Comparison of ENCODE assay signal across 11 mouse cellular contexts in the genomic region with DNA sequence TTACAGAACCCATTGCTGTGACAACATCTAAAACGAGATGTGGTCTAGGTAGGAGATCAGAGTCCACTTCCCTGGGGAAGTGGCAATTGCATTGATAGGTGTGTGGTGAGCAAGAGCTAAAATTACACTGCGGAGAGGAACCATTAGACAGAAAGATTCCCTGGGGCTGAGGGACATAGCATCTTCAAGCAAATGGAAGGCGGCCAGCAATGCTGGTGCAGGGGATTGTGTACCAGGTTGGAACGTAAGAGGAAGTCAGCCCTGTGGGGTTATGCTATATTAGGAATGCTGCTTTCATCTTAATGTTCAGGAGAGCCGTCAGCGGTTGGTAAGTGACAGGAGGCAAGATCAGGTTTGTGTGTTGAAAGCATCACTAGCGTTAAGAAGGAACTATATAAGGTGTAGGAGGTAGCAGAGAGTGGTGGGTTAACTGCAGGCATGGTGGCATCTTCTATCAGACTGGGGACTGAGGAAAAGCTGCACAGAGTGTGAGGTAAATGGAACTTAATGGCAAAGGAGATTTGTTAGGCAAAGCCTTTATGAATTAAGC. TPM values are rescaled to one million over a fixed set of nuclear protein-coding genes. Genes with fewer than 3 reads are reported as not detected.
DNase-seq lines count a peak whose midpoint lies in the region; ATAC-seq and TF ChIP-seq lines count a peak whose summit lies in the region.
"Had no signal": no experiment of that assay in that cellular context is flagged by ENCODE, and none has a peak within 500 bp of the region (broad histone marks: within the 10 kb centered on the region; RNA-seq: fewer than 3 reads in every experiment).

No protein-coding gene starts in this region.

- no peak overlapping the region for H3K4me3 ChIP-seq in hindbrain, embryonic 14.5 days (replicated peaks; ENCODE audit: low read length)
- H3K4me3 ChIP-seq in hindbrain, embryonic 16.5 days (ENCODE audit: low read length) = no peak overlapping the region
- no peak overlapping the region for H3K4me3 ChIP-seq in small intestine, adult 2 months (ENCODE audit: low read depth, low read length)
- H3K4me3 ChIP-seq: embryonic facial prominence, embryonic 12.5 days; liver, embryonic 13.5 days; neural tube, embryonic 12.5 days; stomach, embryonic 15.5 days had no signal

- no peak for DNase-seq in hindbrain, embryonic 14.5 days (ENCODE audit: low spot score)
- peak; percentile 19 for DNase-seq in retina, postnatal 1 day
- no peak for DNase-seq in retina, embryonic 14.5 days (ENCODE audit: low spot score)
- DNase-seq in natural killer cell, adult 2 months (ENCODE audit: low spot score in 2 of 2) = no peak
- DNase-seq: liver, embryonic 13.5 days had no signal

- 60% methylated on average over 7 of the region's 7 CpGs for WGBS in hindbrain, embryonic 14.5 days
- 53% methylated on average over 7 of the region's 7 CpGs for WGBS in hindbrain, embryonic 16.5 days
- WGBS in small intestine, adult 2 months = 70% methylated on average over 7 of the region's 7 CpGs

- ATAC-seq in hindbrain, embryonic 14.5 days (ENCODE audit: low FRiP score) = no peak
- no peak for ATAC-seq in hindbrain, embryonic 16.5 days
- peak; percentile 9 to 31 for ATAC-seq in hematopoietic stem cell, adult 5-6 weeks (replicated peaks in 1 of 2; ENCODE audit: insufficient read depth in 1 of 2, low FRiP score in 2 of 2, low TSS enrichment in 1 of 2, low read depth in 1 of 2, poor library complexity in 2 of 2, severe bottlenecking in 2 of 2)

- H3K36me3 ChIP-seq in hindbrain, embryonic 14.5 days (replicated peaks; ENCODE audit: control insufficient read depth, insufficient read depth) = peaks cover 16% of the 10 kb centered on the region
- H3K36me3 ChIP-seq in hindbrain, embryonic 16.5 days (ENCODE audit: control insufficient read depth, insufficient read depth, low read length) = peaks cover 6% of the 10 kb centered on the region
- peaks cover 5% of the 10 kb centered on the region for H3K36me3 ChIP-seq in small intestine, adult 2 months (ENCODE audit: control insufficient read depth, insufficient read depth, low read length)
- H3K36me3 ChIP-seq: liver, embryonic 13.5 days; stomach, embryonic 15.5 days had no signal

- no peaks in the 10 kb centered on the region for H3K9me3 ChIP-seq in hindbrain, embryonic 14.5 days (ENCODE audit: control insufficient read depth, low read length)
- no peaks in the 10 kb centered on the region for H3K9me3 ChIP-seq in hindbrain, embryonic 16.5 days (ENCODE audit: control insufficient read depth, low read length)
- H3K9me3 ChIP-seq: embryonic facial prominence, embryonic 12.5 days; liver, embryonic 13.5 days; neural tube, embryonic 12.5 days; stomach, embryonic 15.5 days had no signal

- no peak for TF ChIP-seq POLR2A in small intestine, adult 2 months (IDR thresholded peaks at IDR 0.05; ENCODE audit: low read depth, low read length)

- TF ChIP-seq CTCF in small intestine, adult 2 months (IDR thresholded peaks at IDR 0.05; ENCODE audit: extremely low read depth, insufficient read length, insufficient replicate concordance, low read depth, low read length) = no peak

- H3K27ac ChIP-seq in hindbrain, embryonic 14.5 days = 0 out of 2 replicates have a peak overlapping the region, but pooled peaks have one; percentile 29
- no peak overlapping the region for H3K27ac ChIP-seq in hindbrain, embryonic 16.5 days (ENCODE audit: low read depth, low read length)
- peak overlapping the region; percentile 27; the same call in 1 of the 2 replicates for H3K27ac ChIP-seq in small intestine, adult 2 months (ENCODE audit: insufficient read depth, low read depth, low read length)
- H3K27ac ChIP-seq: embryonic facial prominence, embryonic 12.5 days; liver, embryonic 13.5 days; neural tube, embryonic 12.5 days; stomach, embryonic 15.5 days had no signal

- no peak overlapping the region for H3K4me2 ChIP-seq in hindbrain, embryonic 14.5 days (replicated peaks)
- H3K4me2 ChIP-seq in hindbrain, embryonic 16.5 days (ENCODE audit: low read length) = no peak overlapping the region
- H3K4me2 ChIP-seq: embryonic facial prominence, embryonic 12.5 days; liver, embryonic 13.5 days; neural tube, embryonic 12.5 days; stomach, embryonic 15.5 days had no signal

- no peaks in the 10 kb centered on the region for H3K27me3 ChIP-seq in hindbrain, embryonic 14.5 days (ENCODE audit: control insufficient read depth, insufficient read depth, low read length)
- no peaks in the 10 kb centered on the region for H3K27me3 ChIP-seq in hindbrain, embryonic 16.5 days (replicated peaks; ENCODE audit: control insufficient read depth, insufficient read depth, low read length)
- H3K27me3 ChIP-seq in small intestine, adult 2 months (ENCODE audit: control insufficient read depth, insufficient read depth, low read length) = no peaks in the 10 kb centered on the region
- H3K27me3 ChIP-seq: embryonic facial prominence, embryonic 12.5 days; liver, embryonic 13.5 days; neural tube, embryonic 12.5 days; stomach, embryonic 15.5 days had no signal

- H3K4me1 ChIP-seq in hindbrain, embryonic 14.5 days (replicated peaks; ENCODE audit: control insufficient read depth, insufficient read depth, low read length) = peaks cover 13% of the 10 kb centered on the region
- peaks cover 10% of the 10 kb centered on the region for H3K4me1 ChIP-seq in hindbrain, embryonic 16.5 days (ENCODE audit: control insufficient read depth, insufficient read depth, low read depth, low read length)
- H3K4me1 ChIP-seq in small intestine, adult 2 months (ENCODE audit: control insufficient read depth, insufficient read depth, insufficient read length, low read length) = no peaks in the 10 kb centered on the region
- H3K4me1 ChIP-seq: embryonic facial prominence, embryonic 12.5 days; neural tube, embryonic 12.5 days had no signal

- H3K9ac ChIP-seq in hindbrain, embryonic 14.5 days = no peak overlapping the region
- H3K9ac ChIP-seq in hindbrain, embryonic 16.5 days (ENCODE audit: low read depth, low read length) = no peak overlapping the region
- H3K9ac ChIP-seq: embryonic facial prominence, embryonic 12.5 days; liver, embryonic 13.5 days; neural tube, embryonic 12.5 days; stomach, embryonic 15.5 days had no signal

RNA-seq across cellular contexts. Expression of a gene that starts 4.5 kb away (rescaled TPM):
- polyA plus RNA-seq in hindbrain, embryonic 14.5 days (2014; fragmentation: Nextera tagmentation; extraction: Ambion mirVana) = 107 and 112 TPM in 2 replicates
- 96.4 and 98.1 TPM in 2 replicates for polyA plus RNA-seq in hindbrain, embryonic 16.5 days (2015; fragmentation: Nextera tagmentation; extraction: Ambion mirVana)
- 312 and 402 TPM in 2 replicates for total RNA-seq in hematopoietic stem cell, adult 5-6 weeks (2017)
- 0.60 and 1.6 TPM in 2 replicates for polyA plus RNA-seq in small intestine, adult 2 months (2012; rRNA removed)

Comparison
In these comparisons a context has a peak if more than half of its experiments do, and no peak if none do; other contexts are left out.
1. ATAC-seq: peak in hematopoietic stem cell, adult 5-6 weeks (2 of 2); none in hindbrain, embryonic 14.5 days (single experiment) and hindbrain, embryonic 16.5 days (single experiment).
2. RNA of a gene that starts 4.5 kb away (polyA plus RNA-seq): 107 to 112 TPM in hindbrain, embryonic 14.5 days and 96.4 to 98.1 TPM in hindbrain, embryonic 16.5 days; 0.60 to 1.6 TPM in small intestine, adult 2 months; every median in the first group is over 10 times any median in the second.